Comparison of ENCODE assay signal across 8 mouse cellular contexts in the genomic region with DNA sequence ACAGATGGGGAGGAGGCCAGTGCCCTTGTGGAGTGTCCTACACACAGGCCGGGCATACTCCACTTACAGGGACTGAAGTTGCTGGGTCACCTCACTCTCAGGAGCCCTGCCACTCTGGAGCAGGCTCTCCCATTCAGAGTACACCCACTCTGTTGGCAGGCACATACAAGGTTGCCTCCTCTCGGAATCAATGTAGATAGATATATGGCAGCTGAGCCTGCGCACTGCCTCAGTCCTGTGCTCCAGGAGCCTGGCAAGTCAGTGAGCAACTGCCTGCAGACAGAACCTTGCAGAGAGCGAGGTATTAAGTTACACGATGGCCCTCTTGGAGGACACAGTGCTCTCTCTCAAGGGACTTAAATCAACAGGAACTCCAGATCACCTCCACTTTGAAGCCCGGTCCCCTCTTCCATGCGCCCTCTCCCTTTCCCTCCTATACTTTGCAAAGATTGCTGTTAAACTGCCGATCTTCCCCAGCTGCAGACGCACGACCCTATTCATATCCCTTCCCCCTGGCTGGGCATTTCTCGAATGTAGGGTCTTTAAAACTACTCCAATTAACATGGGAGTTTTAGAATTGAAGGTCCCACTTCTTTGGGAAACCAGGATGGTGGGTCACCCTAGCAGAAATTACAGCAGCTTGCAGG. TPM values are rescaled to one million over a fixed set of nuclear protein-coding genes. Genes with fewer than 3 reads are reported as not detected.
DNase-seq lines count a peak whose midpoint lies in the region; ATAC-seq and TF ChIP-seq lines count a peak whose summit lies in the region.

No protein-coding gene starts in this region.

- peaks cover 13% of the 10 kb centered on the region; the same call in 1 of the 2 replicates for H3K36me3 ChIP-seq in kidney, embryonic 15.5 days
- H3K36me3 ChIP-seq in G1E (replicated peaks), result peaks cover 31% of the 10 kb centered on the region
- H3K36me3 ChIP-seq in embryonic facial prominence, embryonic 12.5 days, result no peaks in the 10 kb centered on the region
- H3K36me3 ChIP-seq in limb, embryonic 12.5 days, result peaks cover 8% of the 10 kb centered on the region

- DNase-seq in kidney, adult 8-10 months, result no peak
- DNase-seq in G1E (ENCODE audit: low spot score), result no peak
- peak; percentile 69 for DNase-seq in skeletal muscle tissue, adult 2 months (ENCODE audit: low read depth, low spot score)
- no peak for DNase-seq in spleen, adult 18-20 months
- no peak for DNase-seq in kidney, adult 11 months

- no peaks in the 10 kb centered on the region for H3K9me3 ChIP-seq in kidney, embryonic 15.5 days (replicated peaks)
- peaks cover 23% of the 10 kb centered on the region for H3K9me3 ChIP-seq in G1E (replicated peaks)
- H3K9me3 ChIP-seq in embryonic facial prominence, embryonic 12.5 days, result no peaks in the 10 kb centered on the region
- H3K9me3 ChIP-seq in limb, embryonic 12.5 days, result no peaks in the 10 kb centered on the region

- ATAC-seq in kidney, embryonic 15.5 days (replicated peaks; ENCODE audit: low FRiP score), result no peak
- no peak for ATAC-seq in G1E (ENCODE audit: extremely low read depth, insufficient number of reproducible peaks, low FRiP score, poor library complexity, severe bottlenecking)
- ATAC-seq in embryonic facial prominence, embryonic 12.5 days (ENCODE audit: insufficient number of reproducible peaks, insufficient read depth, low FRiP score, low TSS enrichment), result no peak
- ATAC-seq in limb, embryonic 12.5 days (ENCODE audit: insufficient number of reproducible peaks, insufficient read depth, low FRiP score, low TSS enrichment, low read depth), result no peak

- H3K27ac ChIP-seq in kidney, embryonic 15.5 days, result peak overlapping the region; percentile 93; the same call in 1 of the 2 replicates
- H3K27ac ChIP-seq in embryonic facial prominence, embryonic 12.5 days, result 0 out of 2 replicates have a peak overlapping the region, but pooled peaks have one; percentile 4
- no peak overlapping the region for H3K27ac ChIP-seq in limb, embryonic 12.5 days

- peaks cover 52% of the 10 kb centered on the region for H3K27me3 ChIP-seq in kidney, embryonic 15.5 days
- peaks cover 29% of the 10 kb centered on the region for H3K27me3 ChIP-seq in G1E (ENCODE audit: insufficient read depth, low read length)
- peaks cover 51% of the 10 kb centered on the region for H3K27me3 ChIP-seq in embryonic facial prominence, embryonic 12.5 days
- peaks cover 54% of the 10 kb centered on the region for H3K27me3 ChIP-seq in limb, embryonic 12.5 days

- peak overlapping the region; percentile 77 for H3K4me2 ChIP-seq in kidney, embryonic 15.5 days
- H3K4me2 ChIP-seq in embryonic facial prominence, embryonic 12.5 days (replicated peaks), result peak overlapping the region; percentile 77
- peak overlapping the region; percentile 75 for H3K4me2 ChIP-seq in limb, embryonic 12.5 days

- H3K9ac ChIP-seq in kidney, embryonic 15.5 days, result peak overlapping the region; percentile 88; the same call in 1 of the 2 replicates
- no peak overlapping the region for H3K9ac ChIP-seq in embryonic facial prominence, embryonic 12.5 days
- H3K9ac ChIP-seq in limb, embryonic 12.5 days (replicated peaks), result 0 out of 2 replicates have a peak overlapping the region, but pooled peaks have one; percentile 12

- H3K4me1 ChIP-seq in kidney, embryonic 15.5 days, result peaks cover 76% of the 10 kb centered on the region
- peaks cover 58% of the 10 kb centered on the region for H3K4me1 ChIP-seq in G1E (ENCODE audit: insufficient read depth, low read depth, low read length)
- H3K4me1 ChIP-seq in embryonic facial prominence, embryonic 12.5 days, result peaks cover 49% of the 10 kb centered on the region
- peaks cover 63% of the 10 kb centered on the region for H3K4me1 ChIP-seq in limb, embryonic 12.5 days (replicated peaks)

- H3K4me3 ChIP-seq in kidney, embryonic 15.5 days (replicated peaks), result peak overlapping the region; percentile 90
- peak overlapping the region; percentile 94 for H3K4me3 ChIP-seq in G1E (ENCODE audit: low read depth, low read length)
- H3K4me3 ChIP-seq in embryonic facial prominence, embryonic 12.5 days, result peak overlapping the region; percentile 88
- H3K4me3 ChIP-seq in limb, embryonic 12.5 days (replicated peaks), result peak overlapping the region; percentile 91

- 14% methylated on average over 11 of the region's 11 CpGs for WGBS in kidney, embryonic 15.5 days
- 26% methylated on average over 11 of the region's 11 CpGs for WGBS in embryonic facial prominence, embryonic 12.5 days
- 18% methylated on average over 11 of the region's 11 CpGs for WGBS in limb, embryonic 12.5 days

- TF ChIP-seq CTCF in G1E (IDR thresholded peaks at IDR 0.05; ENCODE audit: low read depth, low read length), result no peak

RNA-seq across cellular contexts. Expression of a gene that starts 0.6 kb away (rescaled TPM):
- 45.2 and 46.3 TPM in 2 replicates for polyA plus RNA-seq in kidney, embryonic 15.5 days (2015; fragmentation: Nextera tagmentation; extraction: Ambion mirVana)
- total RNA-seq in G1E (2014; fragmentation: Nextera tagmentation) (33.4 and 39.3 TPM in 2 replicates), G1E (2017) (41.6 and 45.2 TPM in 2 replicates)
- polyA plus RNA-seq in G1E (2012), result 30.0 and 34.2 TPM in 2 replicates
- 56.0 and 62.2 TPM in 2 replicates for polyA plus RNA-seq in embryonic facial prominence, embryonic 12.5 days (2016; fragmentation: Nextera tagmentation; extraction: Ambion mirVana)
- 56.3 and 60.5 TPM in 2 replicates for polyA plus RNA-seq in limb, embryonic 12.5 days (2016; fragmentation: Nextera tagmentation; extraction: Ambion mirVana)

RNA-seq across cellular contexts. Expression of a gene that starts 2.6 kb away (rescaled TPM):
- polyA plus RNA-seq in kidney, embryonic 15.5 days (2015; fragmentation: Nextera tagmentation; extraction: Ambion mirVana), result 19.6 and 20.7 TPM in 2 replicates
- total RNA-seq in G1E (2014; fragmentation: Nextera tagmentation) (not detected in 2 replicates), G1E (2017) (not detected in 2 replicates)
- not detected in 2 replicates for polyA plus RNA-seq in G1E (2012)
- 29.6 and 37.3 TPM in 2 replicates for polyA plus RNA-seq in embryonic facial prominence, embryonic 12.5 days (2016; fragmentation: Nextera tagmentation; extraction: Ambion mirVana)
- 0.54 and 1.1 TPM in 2 replicates for polyA plus RNA-seq in limb, embryonic 12.5 days (2016; fragmentation: Nextera tagmentation; extraction: Ambion mirVana)

RNA-seq across cellular contexts. Expression of a gene that starts 35.0 kb away (rescaled TPM):
- polyA plus RNA-seq in kidney, embryonic 15.5 days (2015; fragmentation: Nextera tagmentation; extraction: Ambion mirVana), result 1.7 TPM in 2 replicates
- 45.1 and 131 TPM in 2 replicates for total RNA-seq in G1E (2014; fragmentation: Nextera tagmentation)
- 23.9 and 27.7 TPM in 2 replicates for total RNA-seq in G1E (2017)
- polyA plus RNA-seq in G1E (2012), result 3.5 and 7.2 TPM in 2 replicates
- polyA plus RNA-seq in embryonic facial prominence, embryonic 12.5 days (2016; fragmentation: Nextera tagmentation; extraction: Ambion mirVana), result 1.2 TPM in 2 replicates
- 1.0 and 1.4 TPM in 2 replicates for polyA plus RNA-seq in limb, embryonic 12.5 days (2016; fragmentation: Nextera tagmentation; extraction: Ambion mirVana)
